In the genomic region with DNA sequence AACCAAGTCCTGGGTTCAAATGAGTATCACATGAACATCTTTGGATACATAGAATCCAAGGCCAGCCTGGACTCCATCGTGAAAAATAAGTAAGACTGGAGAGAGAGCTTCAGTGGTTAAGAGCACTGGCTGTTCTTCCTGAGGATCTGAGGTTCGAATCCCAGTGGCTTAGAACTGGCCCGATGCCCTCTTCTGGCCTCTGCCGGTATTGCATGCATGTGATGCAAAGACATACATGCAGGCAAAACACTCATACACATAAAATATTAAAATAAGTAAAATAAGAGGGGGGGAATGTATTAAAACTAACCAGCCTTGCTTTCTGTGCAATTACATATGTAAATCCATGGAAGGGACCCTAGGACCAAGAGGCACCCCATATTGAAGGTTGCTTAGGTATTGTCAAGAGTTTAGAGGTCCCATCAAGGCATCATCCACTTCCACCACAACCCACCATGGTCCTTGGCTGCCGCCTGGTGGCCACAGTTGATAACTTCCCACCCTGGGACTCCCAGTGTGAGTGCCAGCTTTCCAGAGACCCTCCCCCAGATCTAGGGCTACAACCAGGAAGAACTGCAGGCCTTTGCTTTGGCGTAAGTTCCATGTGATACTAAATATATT, we compare ENCODE assay signal across 9 mouse cellular contexts. TPM values are rescaled to one million over a fixed set of nuclear protein-coding genes. Genes with fewer than 3 reads are reported as not detected.
DNase-seq lines count a peak whose midpoint lies in the region; ATAC-seq lines count a peak whose summit lies in the region.
"Had no signal": no experiment of that assay in that cellular context is flagged by ENCODE, and none has a peak within 500 bp of the region (broad histone marks: within the 10 kb centered on the region; RNA-seq: fewer than 3 reads in every experiment).

No protein-coding gene starts in this region.

- peaks cover 7% of the 10 kb centered on the region; the same call in 1 of the 2 replicates for H3K4me1 ChIP-seq in kidney, embryonic 16.5 days (ENCODE audit: insufficient read depth, low read length)
- peaks cover 39% of the 10 kb centered on the region; the same call in 1 of the 2 replicates for H3K4me1 ChIP-seq in neural tube, embryonic 15.5 days

- no peak overlapping the region for H3K4me3 ChIP-seq in kidney, embryonic 16.5 days (ENCODE audit: low read length)
- H3K4me3 ChIP-seq in neural tube, embryonic 15.5 days (replicated peaks): no peak overlapping the region
- H3K4me3 ChIP-seq: embryonic facial prominence, embryonic 13.5 days had no signal

- peaks cover 21% of the 10 kb centered on the region for H3K36me3 ChIP-seq in kidney, embryonic 16.5 days (ENCODE audit: insufficient read depth, low read length)
- peaks cover 29% of the 10 kb centered on the region for H3K36me3 ChIP-seq in neural tube, embryonic 15.5 days

- DNase-seq in right cerebral cortex, adult 18-20 months: peak; percentile 63
- no peak for DNase-seq in right cerebral cortex, postnatal 36 days (ENCODE audit: low spot score in 2 of 2)
- peak; percentile 67 to 72 for DNase-seq in gastrocnemius, postnatal 36 days
- peak; percentile 75 to 79 for DNase-seq in lung, adult 18-20 months
- DNase-seq in thymus, postnatal 10 days (ENCODE audit: low spot score in 2 of 2): peak; percentile 78 to 89

- WGBS in kidney, embryonic 16.5 days: 17% methylated on average over 6 of the region's 6 CpGs
- WGBS in neural tube, embryonic 15.5 days: 20% methylated on average over 6 of the region's 6 CpGs

- peak; percentile 40; the same call in 1 of the 2 replicates for ATAC-seq in common myeloid progenitor, adult 5-6 weeks (replicated peaks; ENCODE audit: low read depth, poor library complexity, severe bottlenecking)
- peak; percentile 30; the same call in 1 of the 2 replicates for ATAC-seq in kidney, embryonic 16.5 days (ENCODE audit: low FRiP score, low TSS enrichment)
- ATAC-seq in neural tube, embryonic 15.5 days (ENCODE audit: low FRiP score): no peak

- intact Hi-C loops in gastrocnemius, postnatal 36 days (cut with DNase I): loop anchor here (1.0 to 5.0 kb wide), 3 partner anchors 52 to 782 kb away; no protein-coding TSS in a partner anchor

- H3K27me3 ChIP-seq in kidney, embryonic 16.5 days (ENCODE audit: insufficient read depth, low read length): no peaks in the 10 kb centered on the region
- no peaks in the 10 kb centered on the region for H3K27me3 ChIP-seq in neural tube, embryonic 15.5 days (replicated peaks)
- H3K27me3 ChIP-seq: embryonic facial prominence, embryonic 13.5 days had no signal

- no peak overlapping the region for H3K9ac ChIP-seq in kidney, embryonic 16.5 days (replicated peaks; ENCODE audit: low read length)
- H3K9ac ChIP-seq in neural tube, embryonic 15.5 days (replicated peaks): no peak overlapping the region
- H3K9ac ChIP-seq: embryonic facial prominence, embryonic 13.5 days had no signal

- H3K4me2 ChIP-seq in kidney, embryonic 16.5 days (replicated peaks; ENCODE audit: low read depth, low read length): no peak overlapping the region
- no peak overlapping the region for H3K4me2 ChIP-seq in neural tube, embryonic 15.5 days
- H3K4me2 ChIP-seq: embryonic facial prominence, embryonic 13.5 days had no signal

- H3K27ac ChIP-seq in kidney, embryonic 16.5 days (ENCODE audit: low read length): peak overlapping the region; percentile 23; the same call in 1 of the 2 replicates
- H3K27ac ChIP-seq in neural tube, embryonic 15.5 days (replicated peaks): peak overlapping the region; percentile 69; the same call in 1 of the 2 replicates

- no peaks in the 10 kb centered on the region for H3K9me3 ChIP-seq in kidney, embryonic 16.5 days (ENCODE audit: low read length)
- no peaks in the 10 kb centered on the region for H3K9me3 ChIP-seq in neural tube, embryonic 15.5 days (replicated peaks)
- H3K9me3 ChIP-seq: embryonic facial prominence, embryonic 13.5 days had no signal

RNA-seq across cellular contexts. Expression of a gene that starts 12.1 kb away (rescaled TPM):
- 23.8 and 41.0 TPM in 2 replicates for total RNA-seq in common myeloid progenitor, adult 5-6 weeks (2017)
- total RNA-seq in gastrocnemius, postnatal 36 days (2021): 1 to 10 TPM; 3.5 to 3.8 TPM
- 36.3 and 38.9 TPM in 2 replicates for polyA plus RNA-seq in kidney, embryonic 16.5 days (2015; fragmentation: Nextera tagmentation; extraction: Ambion mirVana)
- polyA plus RNA-seq in neural tube, embryonic 15.5 days (2015; fragmentation: Nextera tagmentation; extraction: Ambion mirVana): 16.7 and 19.4 TPM in 2 replicates

RNA-seq across cellular contexts. Expression of a gene that starts 29.6 kb away (rescaled TPM):
- 14.4 and 20.2 TPM in 2 replicates for total RNA-seq in common myeloid progenitor, adult 5-6 weeks (2017)
- total RNA-seq in gastrocnemius, postnatal 36 days (2021): 1 to 10 TPM; 4.6 to 5.2 TPM
- polyA plus RNA-seq in kidney, embryonic 16.5 days (2015; fragmentation: Nextera tagmentation; extraction: Ambion mirVana): 28.4 and 31.3 TPM in 2 replicates
- 58.8 and 63.9 TPM in 2 replicates for polyA plus RNA-seq in neural tube, embryonic 15.5 days (2015; fragmentation: Nextera tagmentation; extraction: Ambion mirVana)

RNA-seq across cellular contexts. Expression of a gene that starts 54.4 kb away (rescaled TPM):
- not detected in 2 replicates for total RNA-seq in common myeloid progenitor, adult 5-6 weeks (2017)
- not detected for total RNA-seq in gastrocnemius, postnatal 36 days (2021)
- polyA plus RNA-seq in kidney, embryonic 16.5 days (2015; fragmentation: Nextera tagmentation; extraction: Ambion mirVana): 0.27 TPM in 1 of 2 replicates, not detected in the other
- polyA plus RNA-seq in neural tube, embryonic 15.5 days (2015; fragmentation: Nextera tagmentation; extraction: Ambion mirVana): 1.6 TPM in 1 of 2 replicates, not detected in the other
- polyA plus RNA-seq: embryonic facial prominence, embryonic 13.5 days had no signal

Comparison
In these comparisons a context has a peak if more than half of its experiments do, and no peak if none do; other contexts are left out.
1. DNase-seq: peak in right cerebral cortex, adult 18-20 months (single experiment), gastrocnemius, postnatal 36 days (2 of 2), lung, adult 18-20 months (2 of 2) and thymus, postnatal 10 days (2 of 2); none in right cerebral cortex, postnatal 36 days (0 of 2).